Mouse (Mus musculus): ENCODE results near the gene Helb.
A peak's percentile ranks its signal among the peaks of the same experiment; 100 is the strongest.

Gene Helb

DNA sequence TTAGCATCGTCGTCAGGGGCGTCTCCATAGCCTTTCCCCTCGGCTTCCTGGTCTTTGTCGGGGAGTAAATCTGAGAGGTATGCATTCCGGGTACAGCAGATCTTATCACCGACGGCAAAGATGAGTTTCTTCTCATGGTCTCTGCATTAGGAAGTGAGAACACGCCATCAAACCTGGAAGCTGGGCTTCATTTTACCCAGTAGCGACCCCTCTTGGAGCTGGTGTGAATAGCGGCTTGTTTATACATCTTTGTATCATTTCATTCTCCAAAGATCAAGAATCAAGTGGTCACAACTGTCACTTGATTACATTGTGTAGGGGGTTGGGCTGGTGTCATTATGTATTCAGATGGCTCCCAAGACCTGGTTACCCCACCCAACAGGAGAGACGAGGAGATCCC is 20.2 kb downstream of the Helb start:
- DNase-seq: no peak

- DNase-seq: no peak
Measured at GRCm38 (mm10) chr10:120077850-120078249, 34.9 kb downstream of the Helb start.

DNA sequence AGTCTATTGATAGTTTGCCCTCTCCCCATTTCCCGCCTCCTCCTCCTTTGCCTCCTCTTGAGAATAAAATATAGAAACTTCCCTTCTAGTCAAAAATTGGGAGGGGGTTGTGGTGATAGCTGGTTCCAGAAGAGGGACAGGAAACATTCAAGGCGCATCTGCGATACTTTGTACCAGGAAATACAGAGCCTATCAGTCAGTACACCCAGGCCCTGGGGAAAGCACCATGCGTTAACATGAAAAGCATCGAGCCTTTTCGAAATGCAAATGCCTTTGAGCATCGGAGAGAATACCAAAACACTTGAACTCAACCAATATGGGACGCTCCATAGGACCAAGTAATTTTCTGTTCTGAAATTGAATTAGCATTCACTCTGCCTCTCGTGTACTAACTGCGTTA is 46.5 kb downstream of the Helb start:
- DNase-seq: no peak

DNA sequence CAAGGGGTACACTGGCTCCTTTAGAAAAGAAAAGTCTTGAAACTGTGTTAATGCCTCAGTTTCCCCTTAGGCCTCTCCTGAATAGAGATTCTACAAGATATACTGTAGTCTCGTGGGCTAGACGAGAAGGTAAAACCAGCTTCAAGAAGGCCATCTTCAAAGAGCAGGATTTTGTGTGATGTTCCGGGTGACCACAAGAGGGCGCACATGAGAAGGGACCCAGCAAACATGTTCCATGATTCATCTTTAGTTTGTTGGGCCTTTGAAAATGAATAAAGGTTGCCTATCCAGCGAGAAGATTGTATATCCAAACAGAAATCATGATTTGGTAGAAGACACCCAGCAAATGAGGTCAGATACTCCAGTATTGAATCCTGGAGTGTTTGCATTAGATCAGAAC is 48.4 kb downstream of the Helb start:
- DNase-seq: no peak

DNA sequence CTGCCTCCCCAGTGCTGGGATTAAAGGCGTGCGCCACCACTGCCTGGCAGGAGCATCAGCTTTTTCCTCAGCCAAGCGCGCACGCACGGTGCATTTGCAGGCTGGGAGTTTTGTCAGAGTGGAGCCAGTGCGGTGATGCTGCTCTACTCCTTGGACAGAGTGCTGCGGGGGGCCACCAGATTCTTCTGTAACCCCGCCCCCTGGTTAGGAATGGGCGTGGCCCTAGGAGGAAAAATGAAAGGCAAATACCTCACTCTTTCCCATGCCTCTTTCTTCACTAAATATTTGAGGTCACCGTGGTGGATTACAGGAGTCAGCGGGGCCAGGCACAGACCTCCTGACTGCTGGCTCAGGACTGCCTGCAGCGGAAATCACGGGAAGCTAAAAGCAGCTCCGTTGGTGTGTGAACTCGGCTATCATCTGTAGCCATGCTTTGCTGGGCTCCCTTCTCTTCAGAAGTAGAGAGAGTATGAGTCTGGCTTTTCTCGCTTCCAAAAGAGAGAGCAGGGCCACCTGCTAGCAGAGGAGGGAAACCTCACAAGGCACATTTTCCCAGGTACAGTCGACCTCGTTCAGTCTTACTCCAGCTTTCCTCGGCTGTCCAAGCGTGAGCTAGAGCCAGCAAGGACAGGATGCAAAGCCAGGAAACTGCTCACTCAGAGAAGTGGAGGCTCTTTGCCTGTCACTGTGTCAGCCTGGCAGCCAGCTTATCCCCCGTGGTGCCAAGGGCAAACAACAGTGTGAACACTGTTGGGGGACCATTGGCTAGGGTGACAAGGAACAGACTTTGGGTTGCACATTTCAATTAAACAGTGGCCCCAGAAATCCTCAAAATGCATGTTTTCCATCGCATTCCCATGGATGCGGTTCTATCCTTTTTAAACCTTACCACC is 51.3 kb downstream of the Helb start:
- no peak for DNase-seq

DNA sequence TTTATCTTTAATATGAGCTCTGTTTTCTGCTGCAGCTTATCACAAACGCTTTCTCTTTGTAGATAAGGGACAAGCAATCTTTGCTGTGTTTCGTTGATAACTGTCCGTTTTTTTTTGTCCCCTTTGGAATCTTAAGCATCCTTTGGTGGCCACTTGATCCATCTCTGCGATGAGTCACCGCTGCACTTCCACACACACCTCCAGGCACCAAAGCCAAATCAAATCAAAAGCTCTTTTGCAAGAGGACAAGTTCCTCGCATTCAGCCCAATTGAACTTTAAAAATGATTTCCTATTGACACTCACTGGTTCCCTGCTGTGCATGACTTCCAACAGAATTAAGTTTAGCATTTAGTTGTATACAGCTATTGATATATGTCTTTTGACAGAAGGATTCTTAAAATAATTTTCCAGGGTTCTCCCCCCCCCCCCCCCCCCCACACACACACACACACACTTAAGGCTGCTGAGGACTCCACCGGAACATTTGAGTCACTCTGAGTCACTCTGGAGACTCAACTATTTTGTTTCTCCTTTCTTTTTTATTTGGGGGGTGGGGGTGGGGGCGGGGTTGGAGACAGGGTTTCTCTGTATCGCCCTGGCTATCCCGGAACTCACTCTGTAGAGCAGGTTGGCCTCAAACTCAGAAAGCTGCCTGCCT is 52.1 kb downstream of the Helb start:
- no peak for DNase-seq

DNA sequence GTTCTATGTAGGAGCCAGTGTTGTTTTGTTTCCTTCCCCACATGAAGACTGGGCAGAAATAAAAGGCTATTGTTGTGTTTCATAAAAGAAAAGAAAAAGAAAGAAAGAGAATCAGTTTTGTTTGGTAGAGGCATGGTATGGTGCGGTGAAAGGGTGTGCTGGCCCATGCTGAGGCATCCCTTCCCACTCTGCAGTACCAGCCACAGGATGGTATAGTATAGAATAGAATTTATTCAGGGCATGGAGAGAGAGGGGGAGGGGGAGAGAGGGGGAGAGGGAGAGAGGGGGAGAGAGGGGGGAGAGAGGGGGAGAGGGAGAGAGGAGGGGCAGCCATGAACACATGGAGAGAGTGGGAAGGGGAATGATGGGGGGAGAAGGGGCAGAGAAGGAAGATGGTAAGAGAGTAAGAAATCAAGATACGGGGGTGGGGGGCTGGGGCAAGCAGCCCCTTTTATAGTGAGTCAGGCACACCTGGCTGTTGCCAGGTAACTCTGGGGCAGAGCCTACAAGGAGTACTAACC is 68.0 kb downstream of the Helb start:
- no peak for DNase-seq

DNA sequence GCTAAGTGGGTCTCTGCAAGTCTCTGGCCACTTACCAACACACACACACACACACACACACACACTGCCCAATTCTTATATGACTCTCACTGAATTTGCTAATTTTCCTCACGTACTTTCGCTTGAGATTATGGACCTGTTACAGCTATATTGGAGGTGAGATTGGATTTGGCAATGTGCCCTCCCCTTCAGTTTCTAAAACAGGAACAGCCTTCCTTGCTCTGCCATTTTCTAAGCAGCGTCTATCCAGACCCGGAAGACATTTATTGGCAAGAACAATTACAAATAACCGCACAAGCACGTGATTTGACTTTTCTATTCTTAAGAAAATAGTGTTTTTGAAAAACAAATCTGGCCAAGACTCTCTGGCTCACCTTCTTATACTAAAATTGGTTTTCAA is 68.5 kb downstream of the Helb start:
- no peak for DNase-seq

DNA sequence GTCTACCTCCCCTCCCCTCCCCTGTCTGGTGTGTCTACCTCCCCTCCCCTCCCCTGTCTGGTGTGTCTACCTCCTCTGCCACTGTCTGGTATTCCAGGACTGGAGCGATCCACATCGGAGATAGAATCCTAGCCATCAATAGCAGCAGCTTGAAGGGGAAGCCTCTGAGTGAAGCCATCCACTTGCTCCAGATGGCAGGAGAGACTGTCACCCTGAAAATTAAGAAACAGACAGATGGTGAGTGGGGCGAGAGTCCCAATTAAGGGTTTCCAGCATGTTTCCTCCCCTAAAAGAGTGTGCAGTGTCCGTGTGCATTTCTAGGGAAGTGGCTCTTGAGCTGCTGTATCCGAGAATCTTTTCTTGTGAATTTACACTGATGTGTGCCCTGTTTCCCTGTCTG is 74.6 kb downstream of the Helb start:
- DNase-seq: peak; percentile 80

DNA sequence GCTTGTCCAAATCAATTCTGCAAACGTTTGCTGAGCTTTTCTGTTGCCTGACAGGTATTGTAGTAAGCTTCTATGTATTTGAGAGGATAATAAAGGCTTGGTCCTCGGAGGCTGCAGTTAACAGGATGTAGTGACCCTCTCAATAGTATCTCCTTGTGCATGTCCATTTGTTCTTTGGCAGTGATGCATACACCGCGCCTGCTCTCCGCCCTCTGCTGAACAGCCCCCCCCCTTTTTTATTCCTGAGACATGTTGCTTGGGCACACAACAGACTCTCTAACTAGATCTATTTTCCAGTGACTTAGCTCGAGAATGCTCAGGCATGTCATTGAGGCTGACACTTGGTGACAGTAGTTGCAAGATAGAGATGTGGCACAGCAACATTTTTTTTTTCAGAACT is 77.0 kb downstream of the Helb start:
- DNase-seq: no peak

- no peak for DNase-seq
Measured at GRCm38 (mm10) chr10:120035211-120035733, 77.5 kb downstream of the Helb start.

GRCm38 (mm10) chr10:120033866-120034265 is 78.9 kb downstream of the Helb start:
- DNase-seq: no peak

Measured in layer of hippocampus, adult 9-11 months (tissue).